Mouse (Mus musculus): ENCODE data around the gene Ess2. TPM values are rescaled to one million over a fixed set of nuclear protein-coding genes. Genes with fewer than 3 reads are reported as not detected.

Ess2 gene
- total and polyA plus RNA-seq, 3 experiments: 31.1 to 37.0 (median 33.1) TPM

GRCm38 (mm10) chr16:17927351-17928082 lies 16.4 kb upstream of the Ess2 start:
- Histone ChIP-seq H3K27ac (ENCODE audit: insufficient read depth, low read depth) (peak overlapping the region; percentile 43; the same call in 1 of the 2 replicates), H3K9ac (ENCODE audit: insufficient read depth, low read depth) (peak overlapping the region; percentile 83), H3K4me3 (replicated peaks in 1 of 3; ENCODE audit: low read depth in 2 of 3, low read length in 2 of 3, poor library complexity in 1 of 3) (peak overlapping the region; percentile 73 to 83 (median 83)), H3K79me2 (replicated peaks; ENCODE audit: control insufficient read depth, extremely low read depth, insufficient read depth, poor library complexity, severe bottlenecking) (peaks cover 2% of the 10 kb centered on the region; the same call in 1 of the 2 replicates), H3K4me1 (ENCODE audit: control insufficient read depth in 1 of 2, insufficient read depth in 2 of 2) (peaks cover 9 to 43% of the 10 kb centered on the region in 2 experiments), H3K4me2 (ENCODE audit: insufficient read depth, low read depth, poor library complexity, severe bottlenecking) (peak overlapping the region; percentile 53), H3K36me3 (replicated peaks in 1 of 2; ENCODE audit: control insufficient read depth in 1 of 2, insufficient read depth in 1 of 2, low read length in 1 of 2) (peaks cover 19 to 39% of the 10 kb centered on the region in 2 experiments), H3K9me3 (replicated peaks; ENCODE audit: low read length) (no peaks in the 10 kb centered on the region), H3K27me3 (replicated peaks) (no peaks in the 10 kb centered on the region)
- in situ Hi-C loops (cut with MboI; ENCODE audit: low pct_ligation_motif_present, low pct_unique_long_range_greater_than_20kb, low sequenced_read_pairs): no loop called here
- dilution Hi-C loops (cut with MboI; ENCODE audit: extremely low pct_ligation_motif_present, extremely low pct_unique_long_range_greater_than_20kb, low sequenced_read_pairs): no loop called here
- no peak for DNase-seq (ENCODE audit: extremely low read depth)
- no peak for TF ChIP-seq ZKSCAN1 (IDR thresholded peaks at IDR 0.05; ENCODE audit: borderline replicate concordance, low read depth, low read length)
- peak; percentile 49; the same call in 1 of the 2 replicates for TF ChIP-seq KAT2A (IDR thresholded peaks at IDR 0.05; ENCODE audit: insufficient replicate concordance, low read length)
- no peak for TF ChIP-seq RAD21 (IDR thresholded peaks at IDR 0.05; ENCODE audit: low read depth, low read length)
- peak; percentile 93 for TF ChIP-seq ELF1 (IDR thresholded peaks at IDR 0.05; ENCODE audit: low read depth, low read length)
- TF ChIP-seq HCFC1 (IDR thresholded peaks at IDR 0.05; ENCODE audit: low read depth, low read length): peak; percentile 38; the same call in 1 of the 2 replicates

GRCm38 (mm10) chr16:17922163-17922538 lies 11.0 kb upstream of the Ess2 start:
- Histone ChIP-seq H3K27ac (ENCODE audit: insufficient read depth, low read depth) (0 out of 2 replicates have a peak overlapping the region, but pooled peaks have one; percentile 2), H3K9me3 (replicated peaks; ENCODE audit: low read length) (peaks cover 4% of the 10 kb centered on the region), H3K27me3 (replicated peaks) (peaks cover 16% of the 10 kb centered on the region), H3K4me3 (replicated peaks in 1 of 3; ENCODE audit: low read depth in 2 of 3, low read length in 2 of 3, poor library complexity in 1 of 3) (peak overlapping the region; percentile 62 to 100 (median 81)), H3K4me1 (ENCODE audit: control insufficient read depth in 1 of 2, insufficient read depth in 2 of 2) (peaks cover 13 to 40% of the 10 kb centered on the region in 2 experiments), H3K79me2 (replicated peaks; ENCODE audit: control insufficient read depth, extremely low read depth, insufficient read depth, poor library complexity, severe bottlenecking) (peaks cover 5% of the 10 kb centered on the region; the same call in 1 of the 2 replicates), H3K4me2 (ENCODE audit: insufficient read depth, low read depth, poor library complexity, severe bottlenecking) (peak overlapping the region; percentile 90), H3K36me3 (replicated peaks in 1 of 2; ENCODE audit: control insufficient read depth in 1 of 2, insufficient read depth in 1 of 2, low read length in 1 of 2) (peaks cover 19 to 39% of the 10 kb centered on the region in 2 experiments), H3K9ac (ENCODE audit: insufficient read depth, low read depth) (peak overlapping the region; percentile 92)
- in situ Hi-C loops (cut with MboI; ENCODE audit: low pct_ligation_motif_present, low pct_unique_long_range_greater_than_20kb, low sequenced_read_pairs) (no loop called here), dilution Hi-C loops (cut with MboI; ENCODE audit: extremely low pct_ligation_motif_present, extremely low pct_unique_long_range_greater_than_20kb, low sequenced_read_pairs) (no loop called here)
- DNase-seq (ENCODE audit: extremely low read depth): no peak
- TF ChIP-seq MAZ (IDR thresholded peaks at IDR 0.05; ENCODE audit: low read depth, low read length): no peak
- no peak for TF ChIP-seq USF2 (conservative IDR thresholded peaks at IDR 0.05; ENCODE audit: low read depth, low read length)
- TF ChIP-seq ETS1 (conservative IDR thresholded peaks at IDR 0.05; ENCODE audit: low read depth, low read length): no peak
- TF ChIP-seq JUND (conservative IDR thresholded peaks at IDR 0.05; ENCODE audit: low read depth, low read length): no peak
- no peak for TF ChIP-seq UBTF (IDR thresholded peaks at IDR 0.05; ENCODE audit: low read depth, low read length)
- no peak for TF ChIP-seq RCOR1 (conservative IDR thresholded peaks at IDR 0.05; ENCODE audit: low read depth, low read length)
- TF ChIP-seq MEF2A (IDR thresholded peaks at IDR 0.05; ENCODE audit: borderline replicate concordance, low read depth, low read length): no peak
- no peak for TF ChIP-seq GABPA (IDR thresholded peaks at IDR 0.05; ENCODE audit: insufficient replicate concordance, low read depth, low read length)
- no peak for TF ChIP-seq RAD21 (IDR thresholded peaks at IDR 0.05; ENCODE audit: low read depth, low read length)
- TF ChIP-seq USF1 (IDR thresholded peaks at IDR 0.05; ENCODE audit: low read depth, low read length): no peak
- TF ChIP-seq CTCF (conservative IDR thresholded peaks at IDR 0.05 in 1 of 2, IDR thresholded peaks at IDR 0.05 in 1 of 2; ENCODE audit: low read depth in 2 of 2, low read length in 2 of 2): no peak
- TF ChIP-seq POLR2A (IDR thresholded peaks at IDR 0.05; ENCODE audit: low read depth, low read length): no peak

Data from CH12.LX (cell line).